Mouse (Mus musculus) forebrain, embryonic 10.5 days (tissue): ENCODE data around the gene Mall. TPM values are rescaled to one million over a fixed set of nuclear protein-coding genes. Genes with fewer than 3 reads are reported as not detected.

Experiments
- DNase-seq: peaks from one replicate; pipeline ENCODE4 v3.0.0-alpha.2; 2017; ENCODE audit warnings: low spot score; ENCODE audit errors: extremely low spot score
- H3K27ac ChIP-seq: fragments of 300-500 bp; sonication (generic); 2 replicates; pipeline ENCODE4 v1.5.1; 2016; ENCODE audit warnings: mild to moderate bottlenecking
- H3K27me3 ChIP-seq: fragments of 300-500 bp; sonication (generic); 2 replicates; pipeline ENCODE4 v1.6.1; 2016; ENCODE audit warnings: mild to moderate bottlenecking; ENCODE audit not compliant: poor library complexity, severe bottlenecking
- H3K36me3 ChIP-seq: fragments of 300-500 bp; sonication (generic); replicated peaks from 2 replicates; pipeline ENCODE4 v1.6.1; 2016; ENCODE audit warnings: mild to moderate bottlenecking, moderate library complexity
- H3K4me1 ChIP-seq: fragments of 300-500 bp; sonication (generic); 2 replicates; pipeline ENCODE4 v1.6.1; 2016
- H3K4me3 ChIP-seq: fragments of 300-500 bp; sonication (generic); 2 replicates; pipeline ENCODE4 v1.5.1; 2016; ENCODE audit warnings: mild to moderate bottlenecking, moderate library complexity
- H3K9me3 ChIP-seq: fragments of 300-500 bp; sonication (generic); 2 replicates; pipeline ENCODE4 v1.6.1; 2016; ENCODE audit warnings: mild to moderate bottlenecking, moderate library complexity
- WGBS: fragments of 180-500 bp; shearing (Covaris S2); methylation state at CpG from one replicate; pipeline ENCODE4 v1.1.7; 2016; 5-methylcytosine and 5-hydroxymethylcytosine counted together
- polyA plus RNA-seq: library from polyadenylated mRNA; unstranded; fragments of >200 nt; fragmentation: Nextera tagmentation; extraction: Ambion mirVana; gene quantifications from 2 replicates; pipeline ENCODE4 v1.2.1, GENCODE M21; 2016

Mall gene
- 0.34 and 0.36 TPM in 2 replicates for polyA plus RNA-seq

GRCm38 (mm10) chr2:127729671-127730070 lies at the start of gene Mall:
Gene Mall (minus strand): TSS chr2:127729932.
- Histone ChIP-seq H3K4me1 (peaks cover 20% of the 10 kb centered on the region), H3K9me3 (no peaks in the 10 kb centered on the region), H3K36me3 (no peaks in the 10 kb centered on the region), H3K27ac (0 out of 2 replicates have a peak within 1 kb of the TSS, but pooled peaks have one; percentile 44), H3K27me3 (peaks cover 33% of the 10 kb centered on the region), H3K4me3 (peak within 1 kb of the TSS; percentile 41)
- peak; percentile 24 for DNase-seq
- 2% methylated on average over 26 of the region's 26 CpGs for WGBS

- 89% methylated on average over 5 of the region's 5 CpGs for WGBS
- no peak overlapping the region for H3K27ac ChIP-seq
- H3K9me3 ChIP-seq = no peaks in the 10 kb centered on the region
- peaks cover 19% of the 10 kb centered on the region for H3K4me1 ChIP-seq
- DNase-seq = no peak
- H3K27me3 ChIP-seq = no peaks in the 10 kb centered on the region
- H3K36me3 ChIP-seq = peaks cover 49% of the 10 kb centered on the region
- H3K4me3 ChIP-seq = no peak overlapping the region
Observed at GRCm38 (mm10) chr2:127778451-127778850, 48.7 kb upstream of the Mall start.

- H3K9me3 ChIP-seq = no peaks in the 10 kb centered on the region
- H3K4me1 ChIP-seq = peaks cover 19% of the 10 kb centered on the region
- DNase-seq = no peak
- H3K27ac ChIP-seq = peak overlapping the region; percentile 84
- no peaks in the 10 kb centered on the region for H3K27me3 ChIP-seq
- no peak overlapping the region for H3K4me3 ChIP-seq
- H3K36me3 ChIP-seq = peaks cover 77% of the 10 kb centered on the region
- 69% methylated on average over 3 of the region's 3 CpGs for WGBS
Observed at GRCm38 (mm10) chr2:127775013-127775412, 45.3 kb upstream of the Mall start.

- Histone ChIP-seq H3K4me3 (peak overlapping the region; percentile 31; the same call in 1 of the 2 replicates), H3K4me1 (peaks cover 19% of the 10 kb centered on the region), H3K27ac (peak overlapping the region; percentile 84), H3K36me3 (peaks cover 78% of the 10 kb centered on the region), H3K27me3 (no peaks in the 10 kb centered on the region), H3K9me3 (no peaks in the 10 kb centered on the region)
- WGBS = 6% methylated on average over 1 of the region's 1 CpGs
- no peak for DNase-seq
Observed at GRCm38 (mm10) chr2:127774578-127774941, 44.8 kb upstream of the Mall start.

GRCm38 (mm10) chr2:127773938-127774577 lies 44.3 kb upstream of the Mall start:
- DNase-seq = peak; percentile 27
- no peaks in the 10 kb centered on the region for H3K9me3 ChIP-seq
- peaks cover 19% of the 10 kb centered on the region for H3K4me1 ChIP-seq
- H3K27me3 ChIP-seq = no peaks in the 10 kb centered on the region
- H3K36me3 ChIP-seq = peaks cover 78% of the 10 kb centered on the region
- 27% methylated on average over 15 of the region's 15 CpGs for WGBS
- peak overlapping the region; percentile 31; the same call in 1 of the 2 replicates for H3K4me3 ChIP-seq
- H3K27ac ChIP-seq = peak overlapping the region; percentile 84

- H3K4me1 ChIP-seq = no peaks in the 10 kb centered on the region
- H3K27me3 ChIP-seq = no peaks in the 10 kb centered on the region
- H3K27ac ChIP-seq = no peak overlapping the region
- H3K9me3 ChIP-seq = no peaks in the 10 kb centered on the region
- 92% methylated on average over 5 of the region's 5 CpGs for WGBS
- H3K4me3 ChIP-seq = no peak overlapping the region
- no peak for DNase-seq
- H3K36me3 ChIP-seq = peaks cover 87% of the 10 kb centered on the region
Observed at GRCm38 (mm10) chr2:127761587-127761986, 31.9 kb upstream of the Mall start.

- DNase-seq = no peak
- Histone ChIP-seq H3K27me3 (no peaks in the 10 kb centered on the region), H3K9me3 (no peaks in the 10 kb centered on the region), H3K36me3 (peaks cover 88% of the 10 kb centered on the region), H3K4me3 (no peak overlapping the region), H3K4me1 (no peaks in the 10 kb centered on the region), H3K27ac (no peak overlapping the region)
- 78% methylated on average over 10 of the region's 10 CpGs for WGBS
Observed at GRCm38 (mm10) chr2:127760429-127761000, 30.8 kb upstream of the Mall start.

- 88% methylated on average over 6 of the region's 6 CpGs for WGBS
- Histone ChIP-seq H3K27ac (no peak overlapping the region), H3K9me3 (no peaks in the 10 kb centered on the region), H3K4me3 (no peak overlapping the region), H3K27me3 (no peaks in the 10 kb centered on the region), H3K4me1 (no peaks in the 10 kb centered on the region), H3K36me3 (peaks cover 88% of the 10 kb centered on the region)
- no peak for DNase-seq
Observed at GRCm38 (mm10) chr2:127760014-127760413, 30.3 kb upstream of the Mall start.

GRCm38 (mm10) chr2:127759157-127759880 lies 29.6 kb upstream of the Mall start:
- 91% methylated on average over 5 of the region's 5 CpGs for WGBS
- DNase-seq = no peak
- Histone ChIP-seq H3K9me3 (no peaks in the 10 kb centered on the region), H3K4me1 (no peaks in the 10 kb centered on the region), H3K36me3 (peaks cover 88% of the 10 kb centered on the region), H3K4me3 (no peak overlapping the region), H3K27me3 (no peaks in the 10 kb centered on the region), H3K27ac (no peak overlapping the region)

- Histone ChIP-seq H3K27ac (no peak overlapping the region), H3K27me3 (no peaks in the 10 kb centered on the region), H3K4me3 (no peak overlapping the region), H3K4me1 (no peaks in the 10 kb centered on the region), H3K9me3 (no peaks in the 10 kb centered on the region), H3K36me3 (peaks cover 80% of the 10 kb centered on the region)
- WGBS = 68% methylated on average over 8 of the region's 8 CpGs
- DNase-seq = no peak
Observed at GRCm38 (mm10) chr2:127757171-127757570, 27.4 kb upstream of the Mall start.

GRCm38 (mm10) chr2:127754113-127754512 lies 24.4 kb upstream of the Mall start:
- WGBS = 90% methylated on average over 4 of the region's 4 CpGs
- no peak for DNase-seq
- no peaks in the 10 kb centered on the region for H3K4me1 ChIP-seq
- no peaks in the 10 kb centered on the region for H3K9me3 ChIP-seq
- H3K4me3 ChIP-seq = no peak overlapping the region
- no peak overlapping the region for H3K27ac ChIP-seq
- H3K27me3 ChIP-seq = no peaks in the 10 kb centered on the region
- peaks cover 55% of the 10 kb centered on the region for H3K36me3 ChIP-seq

- DNase-seq = no peak
- Histone ChIP-seq H3K9me3 (no peaks in the 10 kb centered on the region), H3K36me3 (peaks cover 41% of the 10 kb centered on the region), H3K4me3 (no peak overlapping the region), H3K27ac (no peak overlapping the region), H3K27me3 (no peaks in the 10 kb centered on the region), H3K4me1 (no peaks in the 10 kb centered on the region)
- WGBS = 83% methylated on average over 11 of the region's 11 CpGs
Observed at GRCm38 (mm10) chr2:127751849-127752610, 22.3 kb upstream of the Mall start.
